Comparison of ENCODE assay signal across 8 mouse cellular contexts in genomic region chr16:4642190-4642589, GRCm38 (mm10). TPM values are rescaled to one million over a fixed set of nuclear protein-coding genes. Genes with fewer than 3 reads are reported as not detected.
DNase-seq lines count a peak whose midpoint lies in the region; ATAC-seq and TF ChIP-seq lines count a peak whose summit lies in the region.

No protein-coding gene starts in this region.

- H3K9me3 ChIP-seq in E14TG2a.4 (ENCODE audit: low read length) = no peaks in the 10 kb centered on the region
- H3K9me3 ChIP-seq in heart, embryonic 13.5 days = no peaks in the 10 kb centered on the region
- no peaks in the 10 kb centered on the region for H3K9me3 ChIP-seq in kidney, embryonic 16.5 days (ENCODE audit: low read length)

- H3K4me3 ChIP-seq in E14TG2a.4 (replicated peaks; ENCODE audit: low read length) = peak overlapping the region; percentile 41
- H3K4me3 ChIP-seq in heart, embryonic 13.5 days = peak overlapping the region; percentile 70
- H3K4me3 ChIP-seq in kidney, embryonic 16.5 days (ENCODE audit: low read length) = peak overlapping the region; percentile 26
- H3K4me3 ChIP-seq in lung, adult 2 months (replicated peaks; ENCODE audit: extremely low read depth, low read depth, low read length) = no peak overlapping the region

- peaks cover 55% of the 10 kb centered on the region for H3K4me1 ChIP-seq in E14TG2a.4 (replicated peaks; ENCODE audit: low read depth, low read length)
- H3K4me1 ChIP-seq in heart, embryonic 13.5 days = peaks cover 82% of the 10 kb centered on the region
- H3K4me1 ChIP-seq in kidney, embryonic 16.5 days (ENCODE audit: insufficient read depth, low read length) = peaks cover 71% of the 10 kb centered on the region
- H3K4me1 ChIP-seq in lung, adult 2 months (ENCODE audit: control insufficient read depth, insufficient read depth, low read length) = peaks cover 44% of the 10 kb centered on the region

- peak overlapping the region; percentile 90 for H3K9ac ChIP-seq in heart, embryonic 13.5 days
- peak overlapping the region; percentile 52; the same call in 1 of the 2 replicates for H3K9ac ChIP-seq in kidney, embryonic 16.5 days (replicated peaks; ENCODE audit: low read length)

- ATAC-seq in heart, embryonic 13.5 days (ENCODE audit: extremely low read depth, insufficient number of reproducible peaks, low FRiP score, low TSS enrichment) = peak; percentile 31; the same call in 1 of the 2 replicates
- ATAC-seq in kidney, embryonic 16.5 days (ENCODE audit: low FRiP score, low TSS enrichment) = peak; percentile 66
- ATAC-seq in activated CD4-positive, CD25-positive, alpha-beta regulatory T cell, adult 4 months = no peak

- DNase-seq in embryo, embryonic 10.5 days (ENCODE audit: low spot score) = peak; percentile 71
- peak; percentile 72 for DNase-seq in lung, adult 2 months
- peak; percentile 67 for DNase-seq in right cerebral cortex, postnatal 25 days
- DNase-seq in layer of hippocampus, postnatal 36 days = no peak

- H3K27me3 ChIP-seq in E14TG2a.4 (ENCODE audit: insufficient read depth, low read length) = peaks cover 8% of the 10 kb centered on the region
- H3K27me3 ChIP-seq in heart, embryonic 13.5 days (replicated peaks) = no peaks in the 10 kb centered on the region
- no peaks in the 10 kb centered on the region for H3K27me3 ChIP-seq in kidney, embryonic 16.5 days (ENCODE audit: insufficient read depth, low read length)

- TF ChIP-seq CTCF in E14TG2a.4 (conservative IDR thresholded peaks at IDR 0.05; ENCODE audit: low read length) = no peak
- TF ChIP-seq CTCF in lung, adult 2 months (IDR thresholded peaks at IDR 0.05; ENCODE audit: insufficient read depth, low read length) = no peak

- WGBS in heart, embryonic 13.5 days = 13% methylated on average over 13 of the region's 13 CpGs
- 22% methylated on average over 13 of the region's 13 CpGs for WGBS in kidney, embryonic 16.5 days
- WGBS in lung, adult 2 months = 43% methylated on average over 13 of the region's 13 CpGs

- peak; percentile 47; the same call in 1 of the 2 replicates for TF ChIP-seq POLR2A in lung, adult 2 months (IDR thresholded peaks at IDR 0.05; ENCODE audit: borderline replicate concordance, extremely low read depth, low read depth, low read length)

- peak overlapping the region; percentile 92 for H3K27ac ChIP-seq in heart, embryonic 13.5 days (replicated peaks)
- H3K27ac ChIP-seq in kidney, embryonic 16.5 days (ENCODE audit: low read length) = peak overlapping the region; percentile 93

- peaks cover 34% of the 10 kb centered on the region for H3K36me3 ChIP-seq in E14TG2a.4 (ENCODE audit: insufficient read depth, low read length)
- peaks cover 14% of the 10 kb centered on the region for H3K36me3 ChIP-seq in heart, embryonic 13.5 days
- no peaks in the 10 kb centered on the region; the same call in 1 of the 2 replicates for H3K36me3 ChIP-seq in kidney, embryonic 16.5 days (ENCODE audit: insufficient read depth, low read length)

- peak overlapping the region; percentile 82 for H3K4me2 ChIP-seq in heart, embryonic 13.5 days
- H3K4me2 ChIP-seq in kidney, embryonic 16.5 days (replicated peaks; ENCODE audit: low read depth, low read length) = peak overlapping the region; percentile 72

RNA-seq across cellular contexts. Expression of gene Dnaja3, which starts 2.4 kb away (rescaled TPM):
- polyA plus RNA-seq in heart, embryonic 13.5 days (2015; fragmentation: Nextera tagmentation; extraction: Ambion mirVana) = 65.6 and 72.5 TPM in 2 replicates
- polyA plus RNA-seq in kidney, embryonic 16.5 days (2015; fragmentation: Nextera tagmentation; extraction: Ambion mirVana) = 89.6 and 95.3 TPM in 2 replicates
- polyA plus RNA-seq in lung, adult 2 months (2012; rRNA removed) = 16.1 and 21.2 TPM in 2 replicates
- 10 to 100 TPM; 61.7 to 65.6 TPM for total RNA-seq in layer of hippocampus, postnatal 36 days (2021)
- 10 to 100 TPM; 17.3 to 22.8 TPM for polyA plus RNA-seq in activated CD4-positive, CD25-positive, alpha-beta regulatory T cell, adult 4 months (2017; shearing (Covaris generic))

RNA-seq across cellular contexts. Expression of gene Vasn, which starts 2.4 kb away (rescaled TPM):
- polyA plus RNA-seq in heart, embryonic 13.5 days (2015; fragmentation: Nextera tagmentation; extraction: Ambion mirVana) = 15.2 and 15.8 TPM in 2 replicates
- polyA plus RNA-seq in kidney, embryonic 16.5 days (2015; fragmentation: Nextera tagmentation; extraction: Ambion mirVana) = 26.8 TPM in 2 replicates
- polyA plus RNA-seq in lung, adult 2 months (2012; rRNA removed) = 86.4 and 91.1 TPM in 2 replicates
- total RNA-seq in layer of hippocampus, postnatal 36 days (2021) = 1 to 10 TPM; 4.4 to 5.7 TPM
- 1 to 10 TPM in 1 of 2 experiments, under 1 TPM in 1; 0.79 to 1.1 TPM for polyA plus RNA-seq in activated CD4-positive, CD25-positive, alpha-beta regulatory T cell, adult 4 months (2017; shearing (Covaris generic))

RNA-seq across cellular contexts. Expression of gene Pam16, which starts 17.4 kb away (rescaled TPM):
- polyA plus RNA-seq in heart, embryonic 13.5 days (2015; fragmentation: Nextera tagmentation; extraction: Ambion mirVana) = 136 and 139 TPM in 2 replicates
- polyA plus RNA-seq in kidney, embryonic 16.5 days (2015; fragmentation: Nextera tagmentation; extraction: Ambion mirVana) = 67.8 and 80.4 TPM in 2 replicates
- 8.4 and 12.3 TPM in 2 replicates for polyA plus RNA-seq in lung, adult 2 months (2012; rRNA removed)
- 10 to 100 TPM; 84.4 to 90.4 TPM for total RNA-seq in layer of hippocampus, postnatal 36 days (2021)
- polyA plus RNA-seq in activated CD4-positive, CD25-positive, alpha-beta regulatory T cell, adult 4 months (2017; shearing (Covaris generic)) = 10 to 100 TPM; 30.5 to 37.9 TPM

RNA-seq across cellular contexts. Expression of gene Coro7, which starts 37.4 kb away (rescaled TPM):
- 15.2 and 16.9 TPM in 2 replicates for polyA plus RNA-seq in heart, embryonic 13.5 days (2015; fragmentation: Nextera tagmentation; extraction: Ambion mirVana)
- polyA plus RNA-seq in kidney, embryonic 16.5 days (2015; fragmentation: Nextera tagmentation; extraction: Ambion mirVana) = 21.4 and 24.0 TPM in 2 replicates
- 60.6 and 60.9 TPM in 2 replicates for polyA plus RNA-seq in lung, adult 2 months (2012; rRNA removed)
- 10 to 100 TPM; 79.4 to 96.0 TPM for total RNA-seq in layer of hippocampus, postnatal 36 days (2021)
- 100 to 1,000 TPM in 1 of 2 experiments, 10 to 100 TPM in 1; 98.7 to 102 TPM for polyA plus RNA-seq in activated CD4-positive, CD25-positive, alpha-beta regulatory T cell, adult 4 months (2017; shearing (Covaris generic))

RNA-seq across cellular contexts. Expression of gene Glis2, which starts 47.7 kb away (rescaled TPM):
- polyA plus RNA-seq in heart, embryonic 13.5 days (2015; fragmentation: Nextera tagmentation; extraction: Ambion mirVana) = 19.9 and 23.5 TPM in 2 replicates
- 43.6 and 53.6 TPM in 2 replicates for polyA plus RNA-seq in kidney, embryonic 16.5 days (2015; fragmentation: Nextera tagmentation; extraction: Ambion mirVana)
- polyA plus RNA-seq in lung, adult 2 months (2012; rRNA removed) = 66.5 and 76.4 TPM in 2 replicates
- 10 to 100 TPM; 13.1 to 14.6 TPM for total RNA-seq in layer of hippocampus, postnatal 36 days (2021)
- polyA plus RNA-seq in activated CD4-positive, CD25-positive, alpha-beta regulatory T cell, adult 4 months (2017; shearing (Covaris generic)) = under 1 TPM in 1 of 2 experiments, not detected in 1; 0.71 TPM

Comparison
In these comparisons a context has a peak if more than half of its experiments do, and no peak if none do; other contexts are left out.
1. DNase-seq: peak in embryo, embryonic 10.5 days (single experiment), lung, adult 2 months (single experiment) and right cerebral cortex, postnatal 25 days (single experiment); none in layer of hippocampus, postnatal 36 days (0 of 2).